Mouse (Mus musculus) forebrain, embryonic 11.5 days (tissue): Measurements from ENCODE around the gene Ccdc116. TPM values are rescaled to one million over a fixed set of nuclear protein-coding genes. Genes with fewer than 3 reads are reported as not detected.

ENCODE experiments used
- ATAC-seq: fragments of 200-750 bp; cut with Nextera tagmentation; replicated peaks from 2 replicates; pipeline ENCODE4 v1.8.0; 2017; ENCODE audit warnings: moderate TSS enrichment; ENCODE audit not compliant: low FRiP score
- DNase-seq: peaks from one replicate; pipeline ENCODE4 v3.0.0-alpha.2; 2017; ENCODE audit warnings: low spot score
- H3K27ac ChIP-seq: fragments of 300-500 bp; sonication (generic); 2 replicates; pipeline ENCODE4 v1.5.1; 2014; ENCODE audit warnings: low read depth, low read length
- H3K27me3 ChIP-seq: fragments of 300-500 bp; sonication (generic); 2 replicates; pipeline ENCODE4 v1.6.1; 2014; ENCODE audit warnings: mild to moderate bottlenecking, low read length, mixed read lengths; ENCODE audit not compliant: control insufficient read depth, insufficient read depth
- H3K36me3 ChIP-seq: fragments of 300-500 bp; sonication (generic); 2 replicates; pipeline ENCODE4 v1.6.1; 2014; ENCODE audit warnings: mild to moderate bottlenecking, low read length, moderate library complexity, mixed read lengths; ENCODE audit not compliant: control insufficient read depth, insufficient read depth
- H3K4me1 ChIP-seq: fragments of 300-500 bp; sonication (generic); replicated peaks from 2 replicates; pipeline ENCODE4 v1.6.1; 2014; ENCODE audit warnings: low read length, mixed read lengths; ENCODE audit not compliant: control insufficient read depth, insufficient read depth
- H3K4me2 ChIP-seq: fragments of 300-500 bp; sonication (generic); 2 replicates; pipeline ENCODE4 v1.6.1; 2014; ENCODE audit warnings: low read depth, mild to moderate bottlenecking, low read length, moderate library complexity, mixed read lengths; ENCODE audit not compliant: severe bottlenecking
- H3K4me3 ChIP-seq: fragments of 300-500 bp; sonication (generic); 2 replicates; pipeline ENCODE4 v1.5.1; 2014; ENCODE audit warnings: low read depth, low read length
- H3K9ac ChIP-seq: fragments of 300-500 bp; sonication (generic); 2 replicates; pipeline ENCODE4 v1.6.1; 2014; ENCODE audit warnings: low read length
- H3K9me3 ChIP-seq: fragments of 300-500 bp; sonication (generic); 2 replicates; pipeline ENCODE4 v1.6.1; 2016; ENCODE audit warnings: low read length, mixed read lengths; ENCODE audit not compliant: control insufficient read depth
- WGBS: fragments of 180-500 bp; shearing (Covaris S2); extraction: QIAGEN DNeasy Blood & Tissue Kit; methylation state at CpG from one replicate; pipeline ENCODE4 v1.1.7; 2014; 5-methylcytosine and 5-hydroxymethylcytosine counted together
- polyA plus RNA-seq: library from polyadenylated mRNA; unstranded; fragments of >200 nt; fragmentation: Nextera tagmentation; extraction: Ambion mirVana; gene quantifications from 2 replicates; pipeline ENCODE4 v1.2.1, GENCODE M21; 2014

Gene Ccdc116
- 0.61 and 0.97 TPM in 2 replicates for polyA plus RNA-seq

GRCm38 (mm10) chr16:17146772-17147235, at the start of gene Ccdc116:
TSS of gene Ccdc116 (minus strand) at chr16:17147229.
- under 1% methylated on average over 34 of the region's 34 CpGs for WGBS
- H3K4me3 ChIP-seq = peak within 1 kb of the TSS; percentile 49
- H3K36me3 ChIP-seq = no peaks in the 10 kb centered on the region
- peaks cover 9% of the 10 kb centered on the region for H3K27me3 ChIP-seq
- peak; percentile 83 for ATAC-seq
- peaks cover 5% of the 10 kb centered on the region; the same call in 1 of the 2 replicates for H3K4me1 ChIP-seq
- DNase-seq = peak; percentile 91
- peak within 1 kb of the TSS; percentile 55 for H3K9ac ChIP-seq
- H3K9me3 ChIP-seq = no peaks in the 10 kb centered on the region
- H3K27ac ChIP-seq = no peak within 1 kb of the TSS
- peak within 1 kb of the TSS; percentile 98 for H3K4me2 ChIP-seq

DNA sequence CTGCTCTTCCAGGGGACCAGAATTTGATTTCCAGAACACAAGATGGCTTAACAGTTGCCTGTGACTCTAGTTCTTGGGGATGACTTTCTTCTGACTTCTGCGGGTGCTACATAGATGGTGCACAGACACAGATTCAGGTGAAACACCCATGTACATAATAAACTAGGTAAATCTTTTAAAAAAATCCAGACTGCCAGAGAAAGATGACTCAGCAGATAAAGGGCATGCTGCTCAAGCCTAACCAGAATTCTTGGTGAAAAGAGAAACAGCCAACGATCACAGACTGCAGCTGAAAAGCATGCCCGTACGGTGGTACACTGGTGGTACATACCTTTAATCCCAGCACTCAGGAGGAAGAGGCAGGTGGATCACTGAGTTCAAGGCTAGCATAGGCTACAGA, 46.8 kb upstream of the Ccdc116 start:
- ATAC-seq (no peak), DNase-seq (no peak)
- Histone ChIP-seq H3K36me3 (no peaks in the 10 kb centered on the region; the same call in 1 of the 2 replicates), H3K9me3 (no peaks in the 10 kb centered on the region), H3K27ac (no peak overlapping the region), H3K9ac (no peak overlapping the region), H3K27me3 (no peaks in the 10 kb centered on the region), H3K4me2 (no peak overlapping the region), H3K4me3 (no peak overlapping the region), H3K4me1 (no peaks in the 10 kb centered on the region)
- whole genome bisulfite sequencing = 98% methylated on average over 4 of the region's 4 CpGs

- Histone ChIP-seq H3K9me3 (no peaks in the 10 kb centered on the region), H3K9ac (no peak overlapping the region), H3K27ac (no peak overlapping the region), H3K4me2 (no peak overlapping the region), H3K27me3 (no peaks in the 10 kb centered on the region), H3K4me1 (no peaks in the 10 kb centered on the region), H3K36me3 (no peaks in the 10 kb centered on the region; the same call in 1 of the 2 replicates), H3K4me3 (no peak overlapping the region)
- no peak for DNase-seq
- ATAC-seq = no peak
These were observed 38.4 kb upstream of the Ccdc116 start for GRCm38 (mm10) chr16:17185475-17185874.

- no peak overlapping the region for H3K4me2 ChIP-seq
- H3K27me3 ChIP-seq = no peaks in the 10 kb centered on the region
- H3K9ac ChIP-seq = no peak overlapping the region
- H3K9me3 ChIP-seq = no peaks in the 10 kb centered on the region
- H3K36me3 ChIP-seq = no peaks in the 10 kb centered on the region; the same call in 1 of the 2 replicates
- H3K4me1 ChIP-seq = no peaks in the 10 kb centered on the region
- H3K27ac ChIP-seq = no peak overlapping the region
- H3K4me3 ChIP-seq = no peak overlapping the region
- 93% methylated on average over 3 of the region's 3 CpGs for WGBS
- DNase-seq = no peak
- ATAC-seq = no peak
These were observed 36.0 kb upstream of the Ccdc116 start for GRCm38 (mm10) chr16:17183003-17183402.

DNA sequence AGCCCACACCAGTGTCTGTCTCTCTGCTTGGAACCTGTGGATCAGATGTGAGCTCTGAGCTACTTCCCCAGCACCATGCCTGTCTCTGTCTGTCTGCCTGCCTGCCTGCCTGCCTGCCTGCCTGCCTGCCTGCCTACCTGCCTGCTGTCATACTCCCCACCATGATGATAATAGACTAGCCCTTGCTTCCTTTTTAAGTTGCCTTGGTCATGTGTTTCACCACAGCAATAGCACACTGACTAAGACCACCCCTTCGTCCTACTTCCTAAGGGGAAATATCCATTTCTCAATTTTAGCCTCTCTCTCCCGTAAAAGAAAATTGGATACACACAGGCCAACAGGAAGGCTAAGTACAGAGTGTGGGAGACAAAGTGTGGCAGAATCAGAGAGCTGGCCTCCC, 35.1 kb upstream of the Ccdc116 start:
- no peaks in the 10 kb centered on the region; the same call in 1 of the 2 replicates for H3K36me3 ChIP-seq
- H3K4me3 ChIP-seq = no peak overlapping the region
- no peak for ATAC-seq

GRCm38 (mm10) chr16:17181382-17181781, 34.4 kb upstream of the Ccdc116 start:
- H3K27me3 ChIP-seq = no peaks in the 10 kb centered on the region
- no peak overlapping the region for H3K4me2 ChIP-seq
- no peak overlapping the region for H3K9ac ChIP-seq
- no peak overlapping the region for H3K27ac ChIP-seq
- H3K4me1 ChIP-seq = no peaks in the 10 kb centered on the region
- no peaks in the 10 kb centered on the region for H3K9me3 ChIP-seq
- WGBS = 93% methylated on average over 4 of the region's 4 CpGs
- no peaks in the 10 kb centered on the region; the same call in 1 of the 2 replicates for H3K36me3 ChIP-seq
- no peak overlapping the region for H3K4me3 ChIP-seq
- no peak for DNase-seq
- no peak for ATAC-seq

More for the DNA sequence above, 35.1 kb upstream of the Ccdc116 start:
- no peak overlapping the region for H3K9ac ChIP-seq
- DNase-seq = no peak
- H3K4me1 ChIP-seq = no peaks in the 10 kb centered on the region
- 94% methylated on average over 2 of the region's 2 CpGs for WGBS
- no peaks in the 10 kb centered on the region for H3K27me3 ChIP-seq
- H3K4me2 ChIP-seq = no peak overlapping the region
- H3K9me3 ChIP-seq = no peaks in the 10 kb centered on the region
- H3K27ac ChIP-seq = no peak overlapping the region

GRCm38 (mm10) chr16:17179706-17180105, 32.7 kb upstream of the Ccdc116 start:
- no peak overlapping the region for H3K4me2 ChIP-seq
- H3K4me1 ChIP-seq = no peaks in the 10 kb centered on the region
- DNase-seq = no peak
- no peak for ATAC-seq
- H3K4me3 ChIP-seq = no peak overlapping the region
- no peak overlapping the region for H3K27ac ChIP-seq
- H3K27me3 ChIP-seq = no peaks in the 10 kb centered on the region
- H3K36me3 ChIP-seq = no peaks in the 10 kb centered on the region; the same call in 1 of the 2 replicates
- 96% methylated on average over 3 of the region's 3 CpGs for WGBS
- H3K9me3 ChIP-seq = no peaks in the 10 kb centered on the region
- no peak overlapping the region for H3K9ac ChIP-seq

DNA sequence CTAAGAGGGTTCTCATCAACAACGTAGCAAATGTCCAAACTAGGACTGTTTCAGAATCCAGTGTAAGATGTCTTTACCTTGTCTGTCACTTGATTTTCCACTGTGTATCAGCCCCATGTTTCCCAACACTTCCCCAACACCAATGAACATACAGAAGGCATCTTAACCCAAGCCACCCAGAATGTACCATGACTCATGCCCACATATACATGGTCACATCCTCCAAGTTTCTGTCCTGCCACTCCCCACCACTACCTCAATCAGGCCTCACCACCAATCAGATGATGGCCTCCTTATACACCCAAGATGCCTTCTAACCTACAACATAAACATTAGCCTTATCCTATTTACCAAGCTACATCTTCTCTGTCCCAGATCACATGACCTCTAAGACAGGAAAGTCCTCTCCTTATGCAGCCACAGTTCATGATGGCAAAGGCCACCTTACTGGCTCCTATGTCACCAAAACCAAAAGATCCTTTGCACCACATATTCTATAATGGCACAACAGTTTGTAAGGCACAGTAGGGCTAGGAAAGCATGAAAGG, 30.7 kb upstream of the Ccdc116 start:
- Histone ChIP-seq H3K9ac (no peak overlapping the region), H3K4me3 (no peak overlapping the region), H3K27ac (no peak overlapping the region), H3K4me1 (no peaks in the 10 kb centered on the region), H3K4me2 (no peak overlapping the region), H3K36me3 (no peaks in the 10 kb centered on the region; the same call in 1 of the 2 replicates), H3K27me3 (no peaks in the 10 kb centered on the region), H3K9me3 (no peaks in the 10 kb centered on the region)
- WGBS = 95% methylated on average over 1 of the region's 1 CpGs
- DNase-seq = no peak
- no peak for ATAC-seq

- DNase-seq (no peak), ATAC-seq (no peak)
- Histone ChIP-seq H3K4me3 (no peak overlapping the region), H3K9me3 (no peaks in the 10 kb centered on the region), H3K27me3 (no peaks in the 10 kb centered on the region), H3K4me1 (no peaks in the 10 kb centered on the region), H3K27ac (no peak overlapping the region), H3K36me3 (no peaks in the 10 kb centered on the region; the same call in 1 of the 2 replicates), H3K9ac (no peak overlapping the region), H3K4me2 (no peak overlapping the region)
- 94% methylated on average over 2 of the region's 2 CpGs for WGBS
These were observed 28.7 kb upstream of the Ccdc116 start for GRCm38 (mm10) chr16:17175765-17176164.
